Mouse (Mus musculus) E14TG2a.4 (cell line): ENCODE measurements around the gene Ceacam19.

Experiments
- H3K27me3 ChIP-seq: 2 replicates; pipeline ENCODE4 v1.6.1; 2014; ENCODE audit warnings: low read length, control low read depth; ENCODE audit not compliant: insufficient read depth
- H3K36me3 ChIP-seq: 2 replicates; pipeline ENCODE4 v1.6.1; 2014; ENCODE audit warnings: low read length, control low read depth; ENCODE audit not compliant: insufficient read depth
- H3K4me1 ChIP-seq: replicated peaks from 2 replicates; pipeline ENCODE4 v1.6.1; 2014; ENCODE audit warnings: low read depth, low read length, control low read depth
- H3K4me3 ChIP-seq: replicated peaks from 2 replicates; pipeline ENCODE4 v1.5.1; 2014; ENCODE audit warnings: mild to moderate bottlenecking, low read length
- H3K9me3 ChIP-seq: 2 replicates; pipeline ENCODE4 v1.6.1; 2014; ENCODE audit warnings: low read length, control low read depth
- CTCF ChIP-seq: conservative IDR thresholded peaks from 2 replicates; pipeline ENCODE4 v1.5.1; 2014; ENCODE audit warnings: low read length
- NANOG ChIP-seq: IDR thresholded peaks from 2 replicates; pipeline ENCODE4 v1.6.1; 2014; ENCODE audit warnings: borderline replicate concordance, low read length, mixed read lengths
- POU5F1 ChIP-seq: IDR thresholded peaks from 2 replicates; pipeline ENCODE4 v1.6.1; 2014; ENCODE audit warnings: low read length, borderline replicate concordance

Ceacam19 gene

DNA sequence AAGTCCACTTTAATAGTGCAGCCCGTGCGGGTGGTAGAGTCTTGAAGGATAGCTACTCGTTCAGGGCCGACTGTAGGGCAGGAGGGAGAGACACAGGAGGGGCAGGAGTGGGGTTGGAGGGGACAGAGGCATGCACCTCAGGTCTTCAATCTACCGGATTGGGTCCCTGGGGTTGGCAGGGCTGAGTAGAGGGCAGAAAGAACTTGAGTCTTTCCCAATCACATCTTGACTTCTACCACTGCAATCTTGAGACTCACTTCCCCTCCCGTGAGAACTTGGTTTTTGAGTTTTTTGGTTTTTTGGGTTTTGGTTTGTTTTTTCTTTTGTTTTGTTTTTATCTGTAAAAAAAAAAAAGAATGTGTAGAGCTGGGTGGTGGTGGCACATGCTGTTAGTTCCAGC lies 31.5 kb downstream of the Ceacam19 start:
- 0 out of 2 replicates have a peak, but pooled peaks cover 3% of the 10 kb centered on the region for H3K9me3 ChIP-seq
- no peaks in the 10 kb centered on the region for H3K36me3 ChIP-seq
- H3K27me3 ChIP-seq, result peaks cover 33% of the 10 kb centered on the region
- no peak overlapping the region for H3K4me3 ChIP-seq
- TF ChIP-seq NANOG (no peak), CTCF (no peak), POU5F1 (no peak)
- H3K4me1 ChIP-seq, result peaks cover 31% of the 10 kb centered on the region

GRCm38 (mm10) chr7:19855663-19856062 lies 32.1 kb downstream of the Ceacam19 start:
- TF ChIP-seq POU5F1 (no peak), NANOG (no peak), CTCF (no peak)

GRCm38 (mm10) chr7:19853526-19853925 lies 34.2 kb downstream of the Ceacam19 start:
- H3K4me1 ChIP-seq, result peaks cover 20% of the 10 kb centered on the region
- 0 out of 2 replicates have a peak, but pooled peaks cover 3% of the 10 kb centered on the region for H3K9me3 ChIP-seq
- H3K4me3 ChIP-seq, result no peak overlapping the region
- H3K27me3 ChIP-seq, result peaks cover 41% of the 10 kb centered on the region
- TF ChIP-seq CTCF, result no peak
- no peak for TF ChIP-seq NANOG
- TF ChIP-seq POU5F1, result no peak
- no peaks in the 10 kb centered on the region for H3K36me3 ChIP-seq

More at GRCm38 (mm10) chr7:19855663-19856062, 32.1 kb downstream of the Ceacam19 start:
- Histone ChIP-seq H3K4me3 (no peak overlapping the region), H3K9me3 (0 out of 2 replicates have a peak, but pooled peaks cover 3% of the 10 kb centered on the region), H3K27me3 (peaks cover 39% of the 10 kb centered on the region), H3K4me1 (peaks cover 26% of the 10 kb centered on the region), H3K36me3 (no peaks in the 10 kb centered on the region)

DNA sequence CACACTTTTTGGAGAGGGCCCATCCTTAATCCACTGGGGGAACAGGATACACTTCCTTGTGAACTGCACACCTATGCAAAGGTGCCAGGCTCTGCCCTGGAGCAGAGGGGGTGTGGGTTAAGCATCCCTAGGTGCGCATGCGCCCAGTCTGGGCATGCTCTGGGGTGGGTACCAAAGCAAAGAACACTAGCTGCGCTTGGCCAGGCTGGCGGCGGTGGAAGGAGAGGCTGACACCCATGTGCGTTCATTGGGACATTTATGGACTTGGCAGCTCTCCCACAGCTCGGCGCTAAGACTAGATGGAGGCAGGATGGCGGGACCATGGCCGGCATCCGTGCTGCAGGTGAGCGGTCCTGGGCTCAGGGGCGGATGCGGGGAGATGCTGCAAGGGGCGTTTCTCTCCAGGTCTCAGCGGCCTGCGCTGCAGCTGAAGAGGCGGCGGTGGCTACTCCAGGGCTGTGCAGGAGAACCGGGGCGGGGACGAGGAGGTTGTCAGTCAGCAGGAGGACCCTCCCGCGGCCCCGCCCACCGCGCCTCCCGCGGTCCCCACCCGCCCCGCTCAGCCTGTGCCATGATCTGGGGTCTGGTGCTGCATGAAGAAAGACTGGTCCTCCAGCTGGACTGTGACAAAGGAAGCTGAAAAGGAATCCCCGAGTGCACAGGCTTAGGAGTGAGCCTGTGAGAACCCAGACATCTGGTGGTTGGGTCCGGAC lies 35.8 kb downstream of the Ceacam19 start, which contains the start of gene Gm19345:
Gene Gm19345 (plus strand): TSS at position 146 of the 713 bp plus-strand sequence.
- Histone ChIP-seq H3K4me1 (peaks cover 24% of the 10 kb centered on the region), H3K4me3 (peak within 1 kb of the TSS; percentile 76), H3K9me3 (0 out of 2 replicates have a peak, but pooled peaks cover 3% of the 10 kb centered on the region), H3K27me3 (peaks cover 41% of the 10 kb centered on the region), H3K36me3 (no peaks in the 10 kb centered on the region)
- no peak for TF ChIP-seq CTCF
- TF ChIP-seq POU5F1, result no peak
- no peak for TF ChIP-seq NANOG

- TF ChIP-seq NANOG (no peak), POU5F1 (no peak), CTCF (no peak)
Measured at GRCm38 (mm10) chr7:19844521-19845171, 43.1 kb downstream of the Ceacam19 start.

DNA sequence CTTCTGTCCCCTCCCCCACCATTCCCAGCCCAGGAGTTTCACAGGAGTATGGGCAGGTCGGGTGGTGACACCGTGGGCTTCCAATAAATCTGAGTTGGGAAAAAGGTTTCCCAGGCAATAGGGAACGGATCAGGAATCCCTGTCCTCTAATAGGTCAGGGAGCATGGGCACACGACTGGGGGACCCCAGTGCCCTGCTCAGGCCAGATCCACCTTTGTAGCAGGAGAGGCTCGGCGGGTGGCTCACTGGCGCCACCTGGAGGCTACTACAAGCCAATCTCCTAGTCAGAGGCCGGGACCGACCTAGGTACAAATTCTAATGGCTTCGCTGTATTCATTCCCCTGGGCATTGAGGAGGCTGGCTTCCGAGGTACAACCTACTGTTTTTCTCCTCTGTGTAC lies 44.2 kb downstream of the Ceacam19 start:
- Histone ChIP-seq H3K9me3 (no peaks in the 10 kb centered on the region), H3K4me3 (no peak overlapping the region), H3K4me1 (peaks cover 67% of the 10 kb centered on the region), H3K36me3 (no peaks in the 10 kb centered on the region), H3K27me3 (peaks cover 13% of the 10 kb centered on the region)
- no peak for TF ChIP-seq NANOG
- no peak for TF ChIP-seq POU5F1
- TF ChIP-seq CTCF, result peak; percentile 74

More at GRCm38 (mm10) chr7:19844521-19845171, 43.1 kb downstream of the Ceacam19 start:
- Histone ChIP-seq H3K4me1 (peaks cover 74% of the 10 kb centered on the region), H3K9me3 (no peaks in the 10 kb centered on the region), H3K4me3 (no peak overlapping the region), H3K36me3 (no peaks in the 10 kb centered on the region), H3K27me3 (peaks cover 13% of the 10 kb centered on the region)

DNA sequence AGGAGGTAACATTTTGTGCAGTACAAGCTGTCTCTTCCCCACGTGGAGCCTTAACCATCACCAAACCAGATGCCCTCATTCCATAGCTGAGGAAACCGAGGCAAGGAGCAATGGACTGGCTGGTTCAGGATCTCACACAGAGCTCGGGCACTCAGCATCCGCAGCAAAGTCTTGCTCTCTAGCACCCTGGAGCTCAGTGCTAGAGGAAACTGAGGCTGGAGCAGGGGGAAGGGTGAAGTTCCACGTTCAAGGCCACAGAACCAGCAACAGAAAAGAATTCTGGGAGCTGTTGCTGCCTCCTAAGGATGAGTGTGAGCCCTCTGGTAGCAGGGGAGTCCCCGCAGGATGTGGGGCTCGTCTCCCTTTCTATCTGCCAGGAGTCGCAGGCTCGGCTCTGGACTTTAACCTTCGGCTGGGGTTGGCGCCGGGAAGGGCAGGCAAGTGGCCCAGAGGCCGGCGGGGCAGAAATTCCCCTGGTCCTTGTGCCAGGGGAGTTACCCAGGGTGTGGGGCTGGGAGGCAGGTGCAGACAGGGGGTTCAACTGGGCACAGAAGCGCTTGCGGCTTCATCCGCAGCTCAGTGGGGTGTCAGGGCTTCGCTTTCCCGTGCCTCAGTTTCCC lies 44.8 kb downstream of the Ceacam19 start:
- H3K36me3 ChIP-seq, result no peaks in the 10 kb centered on the region
- H3K9me3 ChIP-seq, result no peaks in the 10 kb centered on the region
- peak overlapping the region; percentile 66 for H3K4me3 ChIP-seq
- peaks cover 62% of the 10 kb centered on the region for H3K4me1 ChIP-seq
- peaks cover 13% of the 10 kb centered on the region for H3K27me3 ChIP-seq
- TF ChIP-seq CTCF, result no peak
- no peak for TF ChIP-seq NANOG
- TF ChIP-seq POU5F1, result no peak
